Mouse (Mus musculus) B cell, adult 2 months (primary cell): ENCODE data around the gene Zfp952.
"Not testable (repeated sequence)": the region's sequence is repeated elsewhere in the genome, so short reads cannot be mapped to it uniquely, and the experiment has no call there.

Source experiments
- DNase-seq, 2 experiments: peaks; one replicate each; pipeline ENCODE4 v3.0.0; 2022

The Zfp952 gene

GRCm38 (mm10) chr17:32992699-32993474, at the start of gene Zfp952:
Zfp952 (plus strand) TSS chr17:32993129.
- peak; percentile 81 to 83 for DNase-seq

- no peak for DNase-seq
Observed at GRCm38 (mm10) chr17:32943661-32944060, 49.3 kb upstream of the Zfp952 start.

- DNase-seq = peak in 1 of 2 experiments; percentile 18
Observed at GRCm38 (mm10) chr17:32944402-32945035, 48.4 kb upstream of the Zfp952 start.

- DNase-seq = no peak
Observed at GRCm38 (mm10) chr17:32946716-32947115, 46.2 kb upstream of the Zfp952 start.

- peak; percentile 94 to 97 for DNase-seq
Observed at GRCm38 (mm10) chr17:32947215-32947914, 45.6 kb upstream of the Zfp952 start, which contains the start of gene Cyp4f13. Cyp4f13 (minus strand) TSS chr17:32947402.

GRCm38 (mm10) chr17:32950136-32950535, 42.8 kb upstream of the Zfp952 start:
- no peak for DNase-seq

GRCm38 (mm10) chr17:32951006-32951405, 41.9 kb upstream of the Zfp952 start:
- no peak for DNase-seq

- peak; percentile 91 for DNase-seq
Observed at GRCm38 (mm10) chr17:32951441-32951840, 41.5 kb upstream of the Zfp952 start.

- DNase-seq = no peak
Observed at GRCm38 (mm10) chr17:32965253-32965622, 27.7 kb upstream of the Zfp952 start.

GRCm38 (mm10) chr17:32965623-32966290, 27.2 kb upstream of the Zfp952 start, which contains the start of gene Zfp472:
Zfp472 (plus strand) TSS chr17:32965814.
- DNase-seq = peak; percentile 92 to 94

GRCm38 (mm10) chr17:32981361-32981760, 11.6 kb upstream of the Zfp952 start:
- no peak for DNase-seq

GRCm38 (mm10) chr17:32986301-32986700, 6.6 kb upstream of the Zfp952 start:
- DNase-seq = no peak

- DNase-seq = peak; percentile 63 to 67
Observed at GRCm38 (mm10) chr17:32991965-32992698, 797 bp upstream of the Zfp952 start.

- DNase-seq = no peak
Observed at GRCm38 (mm10) chr17:32998492-32998891, 5.6 kb downstream of the Zfp952 start.

- peak; percentile 23 to 31 for DNase-seq
Observed at GRCm38 (mm10) chr17:33008337-33008736, 15.4 kb downstream of the Zfp952 start.

GRCm38 (mm10) chr17:33020434-33020833, 27.5 kb downstream of the Zfp952 start:
- not testable (repeated sequence) for DNase-seq

GRCm38 (mm10) chr17:33032376-33032775, 39.4 kb downstream of the Zfp952 start:
- no peak for DNase-seq

- peak; percentile 76 to 80 for DNase-seq
Observed at GRCm38 (mm10) chr17:33032900-33033891, 40.3 kb downstream of the Zfp952 start, which contains the start of gene Zfp763. Zfp763 (minus strand) TSS chr17:33033402.
